Mouse (Mus musculus): ENCODE data around the gene Gm20388. TPM values are rescaled to one million over a fixed set of nuclear protein-coding genes. Genes with fewer than 3 reads are reported as not detected.
A peak's percentile ranks its signal among the peaks of the same experiment; 100 is the strongest.

Gm20388 gene
- polyA plus RNA-seq, 1 experiment from 2014 or later: 12.4 TPM

GRCm38 (mm10) chr8:122931834-122932560 lies 3021.4 kb downstream of the Gm20388 start:
- peak overlapping the region; percentile 11; the same call in 1 of the 2 replicates for H3K27ac ChIP-seq (ENCODE audit: low read depth, low read length)
- 57% methylated on average over 3 of the region's 3 CpGs for WGBS

GRCm38 (mm10) chr8:122932561-122932959 lies 3021.9 kb downstream of the Gm20388 start:
- Histone ChIP-seq H3K27ac (ENCODE audit: low read depth, low read length) (no peak overlapping the region), H3K27me3 (replicated peaks; ENCODE audit: control insufficient read depth, insufficient read depth, low read length) (no peaks in the 10 kb centered on the region), H3K4me1 (ENCODE audit: control insufficient read depth, insufficient read depth, low read depth, low read length) (peaks cover 25% of the 10 kb centered on the region), H3K36me3 (ENCODE audit: control insufficient read depth, insufficient read depth, low read length) (no peaks in the 10 kb centered on the region), H3K4me3 (ENCODE audit: low read length) (no peak overlapping the region), H3K9ac (ENCODE audit: low read depth, low read length) (no peak overlapping the region), H3K9me3 (ENCODE audit: control insufficient read depth, low read length) (no peaks in the 10 kb centered on the region), H3K4me2 (ENCODE audit: low read length) (no peak overlapping the region)
- no peak for ATAC-seq
- WGBS: 89% methylated on average over 2 of the region's 2 CpGs

More at GRCm38 (mm10) chr8:122931834-122932560, 3021.4 kb downstream of the Gm20388 start:
- no peak overlapping the region for H3K9ac ChIP-seq (ENCODE audit: low read depth, low read length)
- no peak for ATAC-seq
- no peaks in the 10 kb centered on the region for H3K36me3 ChIP-seq (ENCODE audit: control insufficient read depth, insufficient read depth, low read length)
- H3K4me3 ChIP-seq (ENCODE audit: low read length): no peak overlapping the region
- H3K4me1 ChIP-seq (ENCODE audit: control insufficient read depth, insufficient read depth, low read depth, low read length): peaks cover 22% of the 10 kb centered on the region
- no peaks in the 10 kb centered on the region for H3K27me3 ChIP-seq (replicated peaks; ENCODE audit: control insufficient read depth, insufficient read depth, low read length)
- no peaks in the 10 kb centered on the region for H3K9me3 ChIP-seq (ENCODE audit: control insufficient read depth, low read length)
- no peak overlapping the region for H3K4me2 ChIP-seq (ENCODE audit: low read length)

GRCm38 (mm10) chr8:122933973-122934372 lies 3023.3 kb downstream of the Gm20388 start:
- Histone ChIP-seq H3K4me1 (ENCODE audit: control insufficient read depth, insufficient read depth, low read depth, low read length) (peaks cover 31% of the 10 kb centered on the region), H3K9me3 (ENCODE audit: control insufficient read depth, low read length) (no peaks in the 10 kb centered on the region), H3K36me3 (ENCODE audit: control insufficient read depth, insufficient read depth, low read length) (no peaks in the 10 kb centered on the region), H3K4me3 (ENCODE audit: low read length) (no peak overlapping the region), H3K4me2 (ENCODE audit: low read length) (no peak overlapping the region), H3K27me3 (replicated peaks; ENCODE audit: control insufficient read depth, insufficient read depth, low read length) (no peaks in the 10 kb centered on the region), H3K27ac (ENCODE audit: low read depth, low read length) (no peak overlapping the region), H3K9ac (ENCODE audit: low read depth, low read length) (no peak overlapping the region)
- no peak for ATAC-seq

GRCm38 (mm10) chr8:122935118-122935517 lies 3024.5 kb downstream of the Gm20388 start:
- no peak overlapping the region for H3K4me2 ChIP-seq (ENCODE audit: low read length)
- no peak for ATAC-seq
- WGBS: 43% methylated on average over 1 of the region's 1 CpGs
- peaks cover 31% of the 10 kb centered on the region for H3K4me1 ChIP-seq (ENCODE audit: control insufficient read depth, insufficient read depth, low read depth, low read length)
- H3K36me3 ChIP-seq (ENCODE audit: control insufficient read depth, insufficient read depth, low read length): no peaks in the 10 kb centered on the region
- H3K9me3 ChIP-seq (ENCODE audit: control insufficient read depth, low read length): no peaks in the 10 kb centered on the region
- H3K9ac ChIP-seq (ENCODE audit: low read depth, low read length): no peak overlapping the region
- H3K4me3 ChIP-seq (ENCODE audit: low read length): no peak overlapping the region
- peak overlapping the region; percentile 49; the same call in 1 of the 2 replicates for H3K27ac ChIP-seq (ENCODE audit: low read depth, low read length)
- no peaks in the 10 kb centered on the region for H3K27me3 ChIP-seq (replicated peaks; ENCODE audit: control insufficient read depth, insufficient read depth, low read length)

GRCm38 (mm10) chr8:122935912-122936311 lies 3025.3 kb downstream of the Gm20388 start:
- Histone ChIP-seq H3K4me1 (ENCODE audit: control insufficient read depth, insufficient read depth, low read depth, low read length) (peaks cover 31% of the 10 kb centered on the region), H3K27me3 (replicated peaks; ENCODE audit: control insufficient read depth, insufficient read depth, low read length) (no peaks in the 10 kb centered on the region), H3K36me3 (ENCODE audit: control insufficient read depth, insufficient read depth, low read length) (no peaks in the 10 kb centered on the region), H3K4me2 (ENCODE audit: low read length) (no peak overlapping the region), H3K9ac (ENCODE audit: low read depth, low read length) (no peak overlapping the region), H3K27ac (ENCODE audit: low read depth, low read length) (no peak overlapping the region), H3K9me3 (ENCODE audit: control insufficient read depth, low read length) (no peaks in the 10 kb centered on the region), H3K4me3 (ENCODE audit: low read length) (no peak overlapping the region)
- ATAC-seq: no peak
- WGBS: 87% methylated on average over 3 of the region's 3 CpGs

GRCm38 (mm10) chr8:122937545-122938053 lies 3027.0 kb downstream of the Gm20388 start:
- 86% methylated on average over 2 of the region's 2 CpGs for WGBS
- peak overlapping the region; percentile 11; the same call in 1 of the 2 replicates for H3K27ac ChIP-seq (ENCODE audit: low read depth, low read length)
- H3K4me1 ChIP-seq (ENCODE audit: control insufficient read depth, insufficient read depth, low read depth, low read length): peaks cover 22% of the 10 kb centered on the region

GRCm38 (mm10) chr8:122938170-122938569 lies 3027.5 kb downstream of the Gm20388 start:
- no peak overlapping the region for H3K4me3 ChIP-seq (ENCODE audit: low read length)
- 48% methylated on average over 3 of the region's 3 CpGs for WGBS
- ATAC-seq: peak; percentile 32; the same call in 1 of the 2 replicates
- no peak overlapping the region for H3K9ac ChIP-seq (ENCODE audit: low read depth, low read length)
- no peak overlapping the region for H3K4me2 ChIP-seq (ENCODE audit: low read length)
- H3K9me3 ChIP-seq (ENCODE audit: control insufficient read depth, low read length): no peaks in the 10 kb centered on the region
- peaks cover 24% of the 10 kb centered on the region for H3K4me1 ChIP-seq (ENCODE audit: control insufficient read depth, insufficient read depth, low read depth, low read length)
- H3K36me3 ChIP-seq (ENCODE audit: control insufficient read depth, insufficient read depth, low read length): no peaks in the 10 kb centered on the region
- no peak overlapping the region for H3K27ac ChIP-seq (ENCODE audit: low read depth, low read length)
- H3K27me3 ChIP-seq (replicated peaks; ENCODE audit: control insufficient read depth, insufficient read depth, low read length): no peaks in the 10 kb centered on the region

More at GRCm38 (mm10) chr8:122937545-122938053, 3027.0 kb downstream of the Gm20388 start:
- no peak overlapping the region for H3K4me2 ChIP-seq (ENCODE audit: low read length)
- no peak for ATAC-seq
- H3K27me3 ChIP-seq (replicated peaks; ENCODE audit: control insufficient read depth, insufficient read depth, low read length): no peaks in the 10 kb centered on the region
- no peak overlapping the region for H3K4me3 ChIP-seq (ENCODE audit: low read length)
- H3K36me3 ChIP-seq (ENCODE audit: control insufficient read depth, insufficient read depth, low read length): no peaks in the 10 kb centered on the region
- no peaks in the 10 kb centered on the region for H3K9me3 ChIP-seq (ENCODE audit: control insufficient read depth, low read length)
- H3K9ac ChIP-seq (ENCODE audit: low read depth, low read length): no peak overlapping the region

- no peak overlapping the region for H3K27ac ChIP-seq (ENCODE audit: low read depth, low read length)
- no peak overlapping the region for H3K4me3 ChIP-seq (ENCODE audit: low read length)
- no peaks in the 10 kb centered on the region for H3K9me3 ChIP-seq (ENCODE audit: control insufficient read depth, low read length)
- no peaks in the 10 kb centered on the region for H3K36me3 ChIP-seq (ENCODE audit: control insufficient read depth, insufficient read depth, low read length)
- no peak overlapping the region for H3K4me2 ChIP-seq (ENCODE audit: low read length)
- peaks cover 24% of the 10 kb centered on the region for H3K4me1 ChIP-seq (ENCODE audit: control insufficient read depth, insufficient read depth, low read depth, low read length)
- H3K9ac ChIP-seq (ENCODE audit: low read depth, low read length): no peak overlapping the region
- WGBS: 36% methylated on average over 4 of the region's 4 CpGs
- ATAC-seq: no peak
- no peaks in the 10 kb centered on the region for H3K27me3 ChIP-seq (replicated peaks; ENCODE audit: control insufficient read depth, insufficient read depth, low read length)
These were observed 3027.9 kb downstream of the Gm20388 start for GRCm38 (mm10) chr8:122938591-122938990.

GRCm38 (mm10) chr8:122942803-122943713 lies 3032.4 kb downstream of the Gm20388 start:
- Histone ChIP-seq H3K9ac (ENCODE audit: low read depth, low read length) (no peak overlapping the region), H3K4me1 (ENCODE audit: control insufficient read depth, insufficient read depth, low read depth, low read length) (peaks cover 10% of the 10 kb centered on the region), H3K27ac (ENCODE audit: low read depth, low read length) (peak overlapping the region; percentile 23; the same call in 1 of the 2 replicates), H3K9me3 (ENCODE audit: control insufficient read depth, low read length) (no peaks in the 10 kb centered on the region), H3K36me3 (ENCODE audit: control insufficient read depth, insufficient read depth, low read length) (no peaks in the 10 kb centered on the region), H3K27me3 (replicated peaks; ENCODE audit: control insufficient read depth, insufficient read depth, low read length) (no peaks in the 10 kb centered on the region), H3K4me3 (ENCODE audit: low read length) (no peak overlapping the region), H3K4me2 (ENCODE audit: low read length) (no peak overlapping the region)
- ATAC-seq: no peak
- WGBS: 59% methylated on average over 9 of the region's 9 CpGs
